Mouse (Mus musculus): ENCODE data around the gene Pnrc2. TPM values are rescaled to one million over a fixed set of nuclear protein-coding genes. Genes with fewer than 3 reads are reported as not detected.

The Pnrc2 gene
- polyA plus RNA-seq, 1 experiment from 2014 or later, result 122 TPM

- ATAC-seq (ENCODE audit: low FRiP score, low TSS enrichment) (no peak), DNase-seq (peak; percentile 21)
- Histone ChIP-seq H3K4me1 (ENCODE audit: control insufficient read depth, insufficient read depth, low read length) (peaks cover 41% of the 10 kb centered on the region), H3K36me3 (ENCODE audit: control insufficient read depth, insufficient read depth, low read length) (peaks cover 11% of the 10 kb centered on the region), H3K27ac (replicated peaks; ENCODE audit: low read depth, low read length) (no peak overlapping the region), H3K4me2 (ENCODE audit: low read length) (peak overlapping the region; percentile 43), H3K27me3 (ENCODE audit: control insufficient read depth, insufficient read depth, low read length) (no peaks in the 10 kb centered on the region), H3K4me3 (replicated peaks; ENCODE audit: low read depth, low read length) (no peak overlapping the region), H3K9me3 (ENCODE audit: control insufficient read depth, low read length) (no peaks in the 10 kb centered on the region), H3K9ac (replicated peaks; ENCODE audit: low read length) (no peak overlapping the region; the same call in 1 of the 2 replicates)
- WGBS, result 5% methylated on average over 9 of the region's 9 CpGs
Measured at GRCm38 (mm10) chr4:135875991-135876582, 2.4 kb upstream of the Pnrc2 start.

DNA sequence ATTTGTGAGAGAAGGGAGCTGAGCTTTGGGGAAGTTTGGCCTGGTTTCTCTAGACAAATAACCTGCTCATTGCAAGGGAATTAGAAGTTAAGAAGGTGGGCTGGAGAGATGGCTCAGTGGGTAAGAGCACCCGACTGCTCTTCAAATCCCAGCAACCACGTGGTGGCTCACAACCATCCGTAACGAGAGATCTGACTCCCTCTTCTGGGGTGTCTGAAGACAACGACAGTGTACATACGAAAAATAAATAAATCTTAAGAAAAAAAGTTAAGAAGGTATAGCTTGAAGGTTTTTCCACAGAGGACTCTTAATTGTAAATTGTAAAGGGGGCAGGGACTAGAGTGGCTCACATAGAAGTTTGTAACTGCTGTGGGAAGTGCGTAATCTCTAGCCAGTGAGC lies 1.9 kb upstream of the Pnrc2 start:
- no peak for DNase-seq
- peaks cover 15% of the 10 kb centered on the region for H3K36me3 ChIP-seq (ENCODE audit: control insufficient read depth, insufficient read depth, low read length)
- H3K9ac ChIP-seq (replicated peaks; ENCODE audit: low read length), result no peak overlapping the region
- H3K4me2 ChIP-seq (ENCODE audit: low read length), result no peak overlapping the region
- H3K4me1 ChIP-seq (ENCODE audit: control insufficient read depth, insufficient read depth, low read length), result peaks cover 45% of the 10 kb centered on the region
- ATAC-seq (ENCODE audit: low FRiP score, low TSS enrichment), result no peak
- H3K4me3 ChIP-seq (replicated peaks; ENCODE audit: low read depth, low read length), result no peak overlapping the region
- WGBS, result 25% methylated on average over 7 of the region's 7 CpGs
- no peak overlapping the region for H3K27ac ChIP-seq (replicated peaks; ENCODE audit: low read depth, low read length)
- H3K9me3 ChIP-seq (ENCODE audit: control insufficient read depth, low read length), result no peaks in the 10 kb centered on the region
- no peaks in the 10 kb centered on the region for H3K27me3 ChIP-seq (ENCODE audit: control insufficient read depth, insufficient read depth, low read length)

DNA sequence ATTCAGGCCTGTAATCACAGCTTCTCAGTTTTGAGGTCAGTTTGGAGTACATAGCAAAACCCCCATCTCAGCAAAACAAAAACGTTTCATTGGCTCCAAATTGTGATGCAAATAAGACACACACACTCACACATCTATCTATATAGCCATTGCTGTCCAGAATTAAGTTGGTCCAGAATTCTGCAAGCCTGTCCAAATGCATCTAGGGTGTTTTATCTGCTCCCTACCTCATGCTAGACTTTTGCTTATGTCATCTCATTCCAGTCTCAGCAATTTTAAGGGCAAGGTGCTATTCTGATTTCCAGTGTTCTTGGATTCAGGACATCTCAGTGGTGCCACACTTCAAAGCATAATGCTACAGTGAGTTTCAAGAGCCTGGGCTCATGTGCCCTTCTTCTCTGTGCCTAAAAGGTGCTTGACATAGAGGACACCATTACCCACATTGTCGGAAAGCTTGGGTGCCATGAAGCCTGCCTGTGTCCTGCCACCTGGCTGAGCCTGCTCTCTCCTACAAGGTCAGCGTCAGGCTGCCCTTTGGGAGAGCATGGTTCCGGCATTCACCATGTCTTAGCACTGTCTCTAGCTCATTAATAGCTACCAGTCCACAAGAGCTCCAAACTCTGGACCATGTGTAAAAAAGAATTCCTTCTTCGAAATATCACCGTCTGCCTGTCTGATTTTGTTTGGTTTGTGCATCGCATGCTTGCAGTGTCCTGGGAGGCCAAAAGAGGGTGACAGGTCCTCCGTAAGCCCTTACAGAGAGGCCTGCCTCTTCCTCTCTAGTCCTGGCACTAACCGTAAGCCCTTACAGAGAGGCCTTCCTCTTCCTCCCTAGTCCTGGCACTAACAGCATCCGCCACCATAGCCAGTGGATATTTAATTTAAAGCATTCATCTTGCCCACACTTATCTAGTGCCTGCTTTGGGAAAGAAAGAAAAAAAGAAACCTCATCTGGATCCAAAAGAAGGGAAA lies 1.2 kb upstream of the Pnrc2 start:
- Histone ChIP-seq H3K9ac (replicated peaks; ENCODE audit: low read length) (no peak overlapping the region; the same call in none of the 2 replicates), H3K36me3 (ENCODE audit: control insufficient read depth, insufficient read depth, low read length) (peaks cover 17% of the 10 kb centered on the region), H3K4me1 (ENCODE audit: control insufficient read depth, insufficient read depth, low read length) (peaks cover 47% of the 10 kb centered on the region), H3K27me3 (ENCODE audit: control insufficient read depth, insufficient read depth, low read length) (no peaks in the 10 kb centered on the region), H3K9me3 (ENCODE audit: control insufficient read depth, low read length) (no peaks in the 10 kb centered on the region), H3K4me2 (ENCODE audit: low read length) (peak overlapping the region; percentile 67), H3K4me3 (replicated peaks; ENCODE audit: low read depth, low read length) (no peak overlapping the region), H3K27ac (replicated peaks; ENCODE audit: low read depth, low read length) (peak overlapping the region; percentile 94)
- DNase-seq (peak; percentile 7), ATAC-seq (ENCODE audit: low FRiP score, low TSS enrichment) (no peak)
- 79% methylated on average over 10 of the region's 10 CpGs for WGBS

- no peak for DNase-seq
- H3K4me2 ChIP-seq (ENCODE audit: low read length), result peak overlapping the region; percentile 67
- no peak for ATAC-seq (ENCODE audit: low FRiP score, low TSS enrichment)
- H3K4me1 ChIP-seq (ENCODE audit: control insufficient read depth, insufficient read depth, low read length), result peaks cover 47% of the 10 kb centered on the region
- H3K27ac ChIP-seq (replicated peaks; ENCODE audit: low read depth, low read length), result peak overlapping the region; percentile 94
- H3K9ac ChIP-seq (replicated peaks; ENCODE audit: low read length), result peak overlapping the region; percentile 74
- H3K9me3 ChIP-seq (ENCODE audit: control insufficient read depth, low read length), result no peaks in the 10 kb centered on the region
- WGBS, result 8% methylated on average over 17 of the region's 17 CpGs
- H3K4me3 ChIP-seq (replicated peaks; ENCODE audit: low read depth, low read length), result peak overlapping the region; percentile 68
- H3K27me3 ChIP-seq (ENCODE audit: control insufficient read depth, insufficient read depth, low read length), result no peaks in the 10 kb centered on the region
- H3K36me3 ChIP-seq (ENCODE audit: control insufficient read depth, insufficient read depth, low read length), result peaks cover 23% of the 10 kb centered on the region
Measured at GRCm38 (mm10) chr4:135872589-135873391, 860 bp downstream of the Pnrc2 start.

DNA sequence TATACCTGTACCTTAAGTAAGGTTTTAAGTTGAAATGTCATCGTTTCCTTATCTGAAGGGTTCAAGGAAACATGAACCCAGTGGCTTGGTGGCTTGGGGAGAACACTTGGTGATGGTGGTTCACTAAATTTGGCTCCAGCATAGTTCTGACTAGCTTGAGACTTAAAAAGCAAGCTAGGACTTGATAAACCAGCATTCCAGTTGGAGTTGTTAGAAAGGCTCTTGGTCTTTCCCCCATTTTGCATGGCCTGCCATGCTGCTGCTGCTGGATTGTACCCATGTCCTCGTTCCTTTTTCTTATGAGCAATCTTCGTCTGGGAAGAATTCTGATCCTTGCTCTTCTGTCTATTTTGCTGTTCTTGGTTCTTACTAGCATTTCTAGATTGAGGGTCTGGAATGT lies 1.6 kb downstream of the Pnrc2 start:
- Histone ChIP-seq H3K9me3 (ENCODE audit: control insufficient read depth, low read length) (no peaks in the 10 kb centered on the region), H3K27me3 (ENCODE audit: control insufficient read depth, insufficient read depth, low read length) (no peaks in the 10 kb centered on the region), H3K36me3 (ENCODE audit: control insufficient read depth, insufficient read depth, low read length) (peaks cover 23% of the 10 kb centered on the region), H3K9ac (replicated peaks; ENCODE audit: low read length) (peak overlapping the region; percentile 17; the same call in 1 of the 2 replicates), H3K4me2 (ENCODE audit: low read length) (peak overlapping the region; percentile 67), H3K4me1 (ENCODE audit: control insufficient read depth, insufficient read depth, low read length) (peaks cover 46% of the 10 kb centered on the region), H3K4me3 (replicated peaks; ENCODE audit: low read depth, low read length) (peak overlapping the region; percentile 68), H3K27ac (replicated peaks; ENCODE audit: low read depth, low read length) (no peak overlapping the region)
- ATAC-seq (ENCODE audit: low FRiP score, low TSS enrichment), result no peak
- DNase-seq, result no peak
- 44% methylated on average over 3 of the region's 3 CpGs for WGBS

GRCm38 (mm10) chr4:135870227-135871023 lies 3.2 kb downstream of the Pnrc2 start:
- ATAC-seq (ENCODE audit: low FRiP score, low TSS enrichment), result no peak
- peak overlapping the region; percentile 67 for H3K4me2 ChIP-seq (ENCODE audit: low read length)
- H3K9ac ChIP-seq (replicated peaks; ENCODE audit: low read length), result no peak overlapping the region
- peaks cover 33% of the 10 kb centered on the region for H3K4me1 ChIP-seq (ENCODE audit: control insufficient read depth, insufficient read depth, low read length)
- 0 out of 2 replicates have a peak overlapping the region, but pooled peaks have one; percentile 10 for H3K4me3 ChIP-seq (replicated peaks; ENCODE audit: low read depth, low read length)
- H3K27ac ChIP-seq (replicated peaks; ENCODE audit: low read depth, low read length), result no peak overlapping the region
- H3K9me3 ChIP-seq (ENCODE audit: control insufficient read depth, low read length), result no peaks in the 10 kb centered on the region
- 46% methylated on average over 2 of the region's 2 CpGs for WGBS
- H3K27me3 ChIP-seq (ENCODE audit: control insufficient read depth, insufficient read depth, low read length), result no peaks in the 10 kb centered on the region
- H3K36me3 ChIP-seq (ENCODE audit: control insufficient read depth, insufficient read depth, low read length), result peaks cover 32% of the 10 kb centered on the region
- DNase-seq, result no peak

DNA sequence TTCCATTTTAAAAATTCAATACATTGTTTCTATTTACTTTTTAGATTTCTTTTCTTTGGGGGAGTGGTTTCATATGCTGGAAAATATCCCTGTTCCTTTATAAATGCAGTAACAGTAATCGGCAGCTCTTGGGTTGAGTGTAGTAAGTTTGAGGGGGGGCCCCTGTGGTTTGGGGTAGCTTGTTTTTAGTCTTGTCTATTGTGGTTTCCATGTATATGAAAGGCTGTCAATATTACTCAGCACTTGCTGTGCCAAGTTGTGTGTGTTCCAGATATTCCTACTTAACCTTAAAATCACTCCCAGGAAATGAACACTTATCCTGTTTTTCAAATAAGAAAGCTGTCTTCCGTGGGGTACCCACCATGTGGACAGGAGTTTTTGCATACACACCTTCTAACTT lies 4.7 kb downstream of the Pnrc2 start:
- no peak overlapping the region for H3K4me2 ChIP-seq (ENCODE audit: low read length)
- peaks cover 24% of the 10 kb centered on the region for H3K4me1 ChIP-seq (ENCODE audit: control insufficient read depth, insufficient read depth, low read length)
- H3K36me3 ChIP-seq (ENCODE audit: control insufficient read depth, insufficient read depth, low read length), result peaks cover 32% of the 10 kb centered on the region
- no peaks in the 10 kb centered on the region for H3K27me3 ChIP-seq (ENCODE audit: control insufficient read depth, insufficient read depth, low read length)
- no peak overlapping the region for H3K27ac ChIP-seq (replicated peaks; ENCODE audit: low read depth, low read length)
- 72% methylated on average over 2 of the region's 2 CpGs for WGBS
- H3K9me3 ChIP-seq (ENCODE audit: control insufficient read depth, low read length), result no peaks in the 10 kb centered on the region
- ATAC-seq (ENCODE audit: low FRiP score, low TSS enrichment) (no peak), DNase-seq (no peak)
- no peak overlapping the region for H3K9ac ChIP-seq (replicated peaks; ENCODE audit: low read length)
- H3K4me3 ChIP-seq (replicated peaks; ENCODE audit: low read depth, low read length), result no peak overlapping the region

Data from midbrain, embryonic 14.5 days (tissue).